Mouse (Mus musculus) pancreas, adult 10 weeks (tissue): ENCODE results near the gene Cdh19. TPM values are rescaled to one million over a fixed set of nuclear protein-coding genes. Genes with fewer than 3 reads are reported as not detected.

Source experiments
- polyA plus RNA-seq: library from polyadenylated mRNA; stranded (reverse); fragments of 350-450 nt; fragmentation: Illumina TruSeq; extraction: RNeasy Lipid Tissue Mini Kit (QIAGEN cat#74804); gene quantifications from one replicate; pipeline ENCODE4 v1.2.3, GENCODE M21; 2015; ENCODE audit warnings: low read depth, low replicate concordance; ENCODE audit not compliant: insufficient read depth

Gene Cdh19
- 1.8 TPM for polyA plus RNA-seq

GRCm38 (mm10) chr1:110977484-110977883, at the start of gene Cdh19:
TSS of gene Cdh19 (minus strand) at chr1:110977584.

